Mouse (Mus musculus) cerebellum, postnatal 14 days (tissue): ENCODE measurements at regions not wholly inside any gene's neighbourhood (a gene's known extent, or its start where the extent isn't known, plus 50 kb on each side); places are given as distances from the start of the nearest gene placed in this dataset.
"Not testable (repeated sequence)": the region's sequence is repeated elsewhere in the genome, so short reads cannot be mapped to it uniquely, and the experiment has no call there.

ENCODE experiments used
- DNase-seq, 2 experiments: peaks; one replicate each; pipeline ENCODE4 v3.0.0; 2021; ENCODE audit warnings: mixed read lengths in 2 of 2

GRCm38 (mm10) chr14:53390307-53390706 lies 863.6 kb downstream of the Dad1 start:
- DNase-seq = not testable (repeated sequence)

DNA sequence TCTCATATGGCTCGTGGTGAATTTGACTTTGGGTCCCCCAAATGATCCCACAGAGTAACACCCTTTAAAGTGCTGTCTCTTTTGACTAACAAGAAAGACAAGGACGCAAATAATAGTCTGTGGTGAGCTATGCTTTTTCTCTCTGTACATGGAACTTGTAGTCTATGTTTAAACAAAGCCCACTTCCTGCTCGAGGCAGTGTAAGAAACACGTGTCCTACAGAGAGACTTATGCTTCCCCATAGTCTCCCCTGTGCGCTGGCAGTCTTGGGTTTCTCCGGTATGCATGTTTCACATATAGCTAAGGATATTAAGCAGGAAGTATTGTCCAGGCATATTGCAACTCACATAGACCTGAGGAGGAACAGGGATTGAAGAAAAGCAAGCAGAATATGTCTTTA lies 879.0 kb upstream of the Olfr1507 start:
- DNase-seq = not testable (repeated sequence)

DNA sequence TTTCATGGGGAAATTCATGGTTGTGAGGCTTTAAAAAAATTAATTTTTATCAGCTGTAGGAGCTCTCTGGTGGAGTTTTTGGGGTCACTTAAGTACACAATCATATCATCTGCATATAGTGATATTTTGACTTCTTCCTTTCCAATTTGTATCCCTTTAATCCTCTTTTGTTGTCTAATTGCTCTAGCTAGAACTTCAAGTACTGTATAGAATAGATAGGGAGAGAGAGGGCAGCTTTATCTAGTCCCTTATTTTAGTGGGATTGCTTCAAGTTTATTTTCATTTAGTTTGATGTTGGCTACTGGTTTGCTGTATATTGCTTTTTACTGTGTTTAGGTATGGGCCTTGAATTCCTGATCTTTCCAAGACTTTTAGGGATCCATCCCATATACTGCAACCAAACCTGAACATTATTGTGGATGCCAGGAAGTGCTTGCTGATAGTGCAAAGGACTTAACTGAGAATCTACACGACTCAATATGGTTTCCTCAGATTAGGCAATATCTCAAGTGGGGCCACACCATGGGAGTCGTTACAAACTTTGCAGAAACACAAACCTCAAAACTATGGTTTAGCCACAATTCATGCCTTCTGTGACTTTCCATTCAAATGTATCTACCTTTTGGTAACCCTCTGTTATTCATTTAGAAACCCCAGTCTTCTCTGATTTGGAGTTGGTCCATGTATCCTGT lies 878.4 kb upstream of the Olfr1507 start:
- DNase-seq = not testable (repeated sequence)

GRCm38 (mm10) chr14:53369776-53370175 lies 874.2 kb upstream of the Olfr1507 start:
- no peak for DNase-seq

GRCm38 (mm10) chr14:53367420-53367819 lies 871.9 kb upstream of the Olfr1507 start:
- DNase-seq = not testable (repeated sequence)

GRCm38 (mm10) chr14:53363995-53364394 lies 868.4 kb upstream of the Olfr1507 start:
- not testable (repeated sequence) for DNase-seq

- not testable (repeated sequence) for DNase-seq
Observed at GRCm38 (mm10) chr14:53362054-53362453, 866.5 kb upstream of the Olfr1507 start.

- DNase-seq = not testable (repeated sequence)
Observed at GRCm38 (mm10) chr14:53357498-53357897, 861.9 kb upstream of the Olfr1507 start.

DNA sequence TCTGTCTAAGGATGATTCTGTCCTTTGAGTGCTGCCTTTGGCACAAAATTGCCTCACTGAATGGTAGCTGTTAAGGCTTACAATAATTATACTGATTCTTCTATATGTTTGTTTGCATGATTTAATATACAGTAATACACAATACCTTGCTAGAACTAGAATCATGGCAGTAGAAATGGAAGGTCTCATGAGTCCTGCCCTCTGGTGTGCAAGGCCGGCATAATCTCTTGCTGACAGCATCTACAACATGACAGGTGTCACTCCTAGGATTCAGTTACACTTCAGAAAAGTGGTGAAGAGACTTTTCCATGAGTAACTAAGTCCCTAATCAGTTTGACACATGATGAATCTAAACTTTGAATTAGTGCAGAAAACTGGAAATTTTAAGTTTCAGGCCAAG lies 861.2 kb upstream of the Olfr1507 start:
- not testable (repeated sequence) for DNase-seq

DNA sequence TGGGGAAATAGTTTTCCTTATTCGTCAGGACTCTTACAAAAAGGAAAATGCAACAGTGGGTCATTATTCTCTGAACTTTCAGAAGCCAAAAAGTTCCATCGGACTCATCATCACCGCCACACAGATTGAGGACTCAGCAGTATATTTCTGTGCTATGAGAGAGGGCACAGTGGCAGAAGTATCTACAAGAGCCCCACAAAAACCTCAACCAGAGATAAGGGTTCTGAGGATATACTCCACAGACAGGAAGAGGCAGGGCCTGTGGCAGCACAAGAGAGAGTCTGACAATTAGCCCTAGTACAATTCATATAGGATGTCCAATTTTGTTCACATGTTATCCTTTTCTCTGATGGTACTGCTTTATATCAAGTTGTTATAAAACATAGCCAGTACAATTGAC lies 855.9 kb upstream of the Olfr1507 start:
- not testable (repeated sequence) for DNase-seq

DNA sequence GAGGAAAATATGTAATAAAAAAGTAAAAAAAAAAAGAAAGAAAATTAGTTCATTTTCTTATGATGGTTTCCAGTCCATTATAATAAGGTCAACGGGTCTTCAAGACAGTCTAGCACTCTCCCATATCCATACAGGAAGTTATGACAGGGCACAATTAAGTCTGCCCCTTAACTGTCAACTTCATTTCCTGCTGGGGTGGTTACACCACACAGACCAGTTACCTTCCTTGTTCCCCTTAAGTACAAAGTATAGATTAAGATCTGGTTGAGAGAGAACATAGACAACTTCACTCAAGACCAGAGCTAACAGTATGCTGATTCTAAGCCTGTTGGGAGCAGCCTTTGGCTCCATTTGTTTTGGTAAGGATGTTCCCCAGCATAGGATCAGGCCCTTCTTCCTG lies 855.2 kb upstream of the Olfr1507 start:
- not testable (repeated sequence) for DNase-seq

DNA sequence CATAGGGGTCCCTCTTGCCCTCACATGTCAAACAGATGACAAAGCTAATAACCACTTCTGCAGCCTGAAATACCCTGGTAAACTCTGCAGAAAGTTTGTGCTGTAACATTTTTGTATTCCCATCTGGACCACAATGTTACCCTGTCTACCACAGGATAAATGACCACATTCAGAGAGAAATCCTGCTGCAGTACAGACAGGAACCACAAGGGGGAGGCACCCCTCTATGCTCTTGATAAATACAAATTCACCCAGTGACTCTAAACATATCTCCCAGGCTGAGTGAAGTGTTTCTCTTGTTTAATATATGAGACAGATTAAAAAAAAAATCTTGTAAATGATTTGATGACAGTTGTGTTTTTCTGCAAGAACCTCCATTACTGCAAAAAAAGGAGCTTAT lies 853.6 kb upstream of the Olfr1507 start:
- DNase-seq = peak; percentile 6 to 39

- peak; percentile 5 to 8 for DNase-seq
Observed at GRCm38 (mm10) chr14:53345568-53345967, 850.0 kb upstream of the Olfr1507 start.

DNA sequence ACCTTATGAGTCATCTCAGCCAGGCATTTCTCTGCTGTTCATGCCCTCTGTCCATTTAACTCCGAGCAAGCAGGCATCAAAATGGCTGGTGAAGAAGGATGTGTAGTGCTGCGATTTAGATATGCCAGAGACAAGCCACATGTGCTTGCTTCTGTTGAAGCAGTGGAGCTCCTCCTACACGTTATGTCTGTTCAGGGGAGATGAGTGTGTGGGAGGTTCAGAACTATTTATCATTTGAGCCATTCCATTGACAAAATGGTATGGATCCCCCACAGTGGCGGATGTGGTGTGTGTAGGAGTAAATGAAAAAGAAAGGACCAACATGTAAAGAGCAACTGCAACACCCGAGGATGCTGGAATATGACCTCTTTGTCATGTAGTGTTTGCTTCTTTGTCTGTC lies 848.3 kb upstream of the Olfr1507 start:
- DNase-seq = not testable (repeated sequence)

DNA sequence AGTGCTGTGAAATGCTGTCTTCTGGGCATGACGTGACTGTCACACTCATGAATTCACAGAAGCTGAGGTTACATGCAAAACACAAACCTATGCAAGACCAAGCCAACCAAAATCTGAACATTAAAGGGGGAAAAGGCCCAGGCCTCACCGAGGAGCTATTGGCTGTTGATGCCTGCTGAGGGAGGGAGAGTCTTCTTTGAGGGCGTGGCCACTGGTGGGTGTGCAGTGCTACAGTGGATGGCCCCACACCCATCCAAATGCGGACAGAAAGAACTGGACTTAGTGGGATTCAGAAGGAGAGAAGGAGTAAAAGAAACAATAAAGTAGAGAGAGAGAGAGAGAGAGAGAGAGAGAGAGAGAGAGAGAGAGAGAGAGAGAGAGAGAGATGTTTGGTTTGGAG lies 843.6 kb upstream of the Olfr1507 start:
- not testable (repeated sequence) for DNase-seq

- DNase-seq = not testable (repeated sequence)
Observed at GRCm38 (mm10) chr14:53337446-53337845, 841.9 kb upstream of the Olfr1507 start.

DNA sequence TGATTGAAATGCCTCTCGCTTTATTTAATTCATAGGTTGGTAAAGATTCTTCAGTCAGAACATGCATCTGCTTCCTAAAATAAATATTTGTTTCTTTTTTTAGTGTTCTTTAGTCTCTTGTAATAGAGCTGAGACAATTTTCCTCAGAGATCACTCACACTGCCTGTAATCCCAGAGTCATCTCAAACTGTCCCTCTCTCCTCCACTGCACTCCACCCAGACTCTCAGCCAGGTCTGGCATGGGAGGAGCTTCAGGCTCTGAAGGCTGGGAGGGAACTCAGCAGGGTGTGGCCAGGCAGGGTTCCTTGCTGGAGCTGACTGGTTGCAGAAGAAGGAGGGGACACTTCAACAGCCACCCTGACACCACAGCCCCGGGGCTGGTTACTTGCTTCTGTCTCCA lies 841.2 kb upstream of the Olfr1507 start:
- DNase-seq = not testable (repeated sequence)

GRCm38 (mm10) chr14:53334451-53334850 lies 838.9 kb upstream of the Olfr1507 start:
- not testable (repeated sequence) for DNase-seq

DNA sequence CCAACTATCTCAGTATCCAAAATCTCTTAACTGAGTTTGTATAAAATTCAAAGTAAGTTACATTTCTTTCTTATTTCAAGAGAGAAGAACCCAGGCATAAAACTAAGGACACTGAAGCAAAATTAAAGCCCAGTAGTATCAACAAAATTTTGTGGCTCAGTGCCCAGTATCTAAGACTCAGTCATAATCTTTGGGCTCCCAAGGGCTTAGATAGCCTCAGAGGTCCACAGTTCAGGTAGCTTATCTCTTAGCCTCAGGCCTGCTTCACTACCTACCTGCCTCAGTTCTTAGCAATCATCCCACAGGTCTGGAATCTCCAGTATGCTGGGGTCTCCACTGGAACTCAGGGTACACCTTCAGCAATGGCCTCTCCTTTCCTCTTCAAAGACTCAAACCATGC lies 835.6 kb upstream of the Olfr1507 start:
- not testable (repeated sequence) for DNase-seq

DNA sequence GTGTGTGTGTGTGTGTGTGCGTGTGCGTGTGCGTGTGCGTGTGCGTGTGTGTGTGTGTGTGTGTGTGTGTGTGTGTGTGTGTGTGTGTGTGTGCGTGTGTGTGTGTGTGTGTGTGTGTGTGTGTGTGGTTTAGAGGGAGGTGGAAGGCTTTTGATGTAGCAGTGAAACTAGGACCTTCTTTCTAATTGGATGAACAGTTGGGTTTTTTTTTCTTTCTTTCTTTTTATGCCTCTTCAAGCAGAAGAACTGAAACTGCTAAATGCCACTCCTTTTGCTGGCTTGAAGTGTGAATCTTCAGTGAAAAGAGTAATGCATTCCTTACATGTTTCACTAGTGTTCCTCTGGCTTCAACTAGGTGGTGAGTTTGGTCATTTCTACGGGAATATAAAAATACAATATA lies 828.8 kb upstream of the Olfr1507 start:
- not testable (repeated sequence) for DNase-seq

GRCm38 (mm10) chr14:53318512-53319309 lies 823.2 kb upstream of the Olfr1507 start:
- DNase-seq = not testable (repeated sequence)

GRCm38 (mm10) chr14:53312490-53312889 lies 816.9 kb upstream of the Olfr1507 start:
- DNase-seq = peak; percentile 0 to 2

GRCm38 (mm10) chr14:53303179-53303578 lies 807.6 kb upstream of the Olfr1507 start:
- not testable (repeated sequence) for DNase-seq

GRCm38 (mm10) chr14:53302491-53302829 lies 806.9 kb upstream of the Olfr1507 start:
- DNase-seq = not testable (repeated sequence)
